ENCODE assay signal across 27 mouse cellular contexts in the genomic region with DNA sequence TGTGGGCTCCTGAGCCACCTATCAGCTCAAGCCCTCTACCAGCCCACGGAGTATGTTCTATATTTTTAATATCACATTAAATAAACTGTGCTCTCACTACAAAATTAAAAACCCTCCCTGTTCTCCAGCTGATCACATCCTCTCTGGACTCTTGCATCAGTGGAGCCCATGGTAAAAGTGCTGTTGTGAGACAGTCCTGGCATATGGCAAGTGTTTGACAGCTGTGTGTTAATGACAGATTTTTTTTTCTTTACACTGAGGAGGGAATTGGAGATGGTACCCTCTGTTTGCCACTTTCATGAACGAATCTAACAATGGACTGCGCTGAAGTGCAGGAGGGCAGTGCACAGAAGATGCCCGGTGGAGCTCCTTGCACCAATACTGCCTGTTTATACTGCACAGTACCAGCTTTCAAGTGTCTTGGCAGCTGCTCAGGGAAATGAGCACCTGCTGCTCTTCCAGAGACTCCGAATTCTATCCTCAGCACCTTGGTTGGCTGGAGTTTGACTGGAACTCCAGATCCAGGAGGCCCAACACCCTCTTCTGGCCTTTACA.
DNase-seq lines count a peak whose midpoint lies in the region; ATAC-seq and TF ChIP-seq lines count a peak whose summit lies in the region.
"Had no signal": no experiment of that assay in that cellular context is flagged by ENCODE, and none has a peak within 500 bp of the region (broad histone marks: within the 10 kb centered on the region; RNA-seq: fewer than 3 reads in every experiment).

No protein-coding gene starts in this region.

- 61% methylated on average over 5 of the region's 5 CpGs for WGBS in hindbrain, postnatal 0 days
- 65% methylated on average over 5 of the region's 5 CpGs for WGBS in hindbrain, embryonic 14.5 days
- 59% methylated on average over 5 of the region's 5 CpGs for WGBS in neural tube, embryonic 14.5 days
- 72% methylated on average over 5 of the region's 5 CpGs for WGBS in midbrain, postnatal 0 days

- no peak overlapping the region for H3K9ac ChIP-seq in hindbrain, postnatal 0 days (replicated peaks; ENCODE audit: low read length)
- no peak overlapping the region for H3K9ac ChIP-seq in hindbrain, embryonic 14.5 days
- H3K9ac ChIP-seq in neural tube, embryonic 14.5 days (replicated peaks; ENCODE audit: low read depth, low read length): no peak overlapping the region
- no peak overlapping the region for H3K9ac ChIP-seq in midbrain, postnatal 0 days (replicated peaks; ENCODE audit: low read length, poor library complexity, severe bottlenecking)
- H3K9ac ChIP-seq: embryonic facial prominence, embryonic 15.5 days; heart, embryonic 12.5 days; liver, embryonic 14.5 days had no signal

- no peaks in the 10 kb centered on the region for H3K9me3 ChIP-seq in hindbrain, postnatal 0 days (ENCODE audit: low read length)
- H3K9me3 ChIP-seq in hindbrain, embryonic 14.5 days (ENCODE audit: control insufficient read depth, low read length): no peaks in the 10 kb centered on the region
- H3K9me3 ChIP-seq in neural tube, embryonic 14.5 days (ENCODE audit: control insufficient read depth, low read length): no peaks in the 10 kb centered on the region
- H3K9me3 ChIP-seq in midbrain, postnatal 0 days (ENCODE audit: low read length): no peaks in the 10 kb centered on the region
- H3K9me3 ChIP-seq: embryonic facial prominence, embryonic 10.5 days; embryonic facial prominence, embryonic 15.5 days had no signal

- no peaks in the 10 kb centered on the region for H3K4me1 ChIP-seq in hindbrain, postnatal 0 days (ENCODE audit: insufficient read depth, low read length)
- H3K4me1 ChIP-seq in hindbrain, embryonic 14.5 days (replicated peaks; ENCODE audit: control insufficient read depth, insufficient read depth, low read length): 0 out of 2 replicates have a peak, but pooled peaks cover 4% of the 10 kb centered on the region
- H3K4me1 ChIP-seq in neural tube, embryonic 14.5 days (ENCODE audit: control insufficient read depth, insufficient read depth, low read length): peaks cover 2% of the 10 kb centered on the region; the same call in 1 of the 2 replicates
- H3K4me1 ChIP-seq in midbrain, postnatal 0 days (ENCODE audit: insufficient read depth, low read length): no peaks in the 10 kb centered on the region
- H3K4me1 ChIP-seq: embryonic facial prominence, embryonic 10.5 days; embryonic facial prominence, embryonic 15.5 days; heart, embryonic 12.5 days had no signal

- no peak overlapping the region for H3K27ac ChIP-seq in hindbrain, postnatal 0 days
- H3K27ac ChIP-seq in hindbrain, embryonic 14.5 days: no peak overlapping the region
- H3K27ac ChIP-seq in neural tube, embryonic 14.5 days (ENCODE audit: low read depth, low read length): no peak overlapping the region
- H3K27ac ChIP-seq in midbrain, postnatal 0 days (ENCODE audit: low read depth, low read length): no peak overlapping the region
- H3K27ac ChIP-seq: embryonic facial prominence, embryonic 10.5 days; embryonic facial prominence, embryonic 15.5 days; gastrocnemius, adult 2 months; liver, embryonic 14.5 days; macrophage had no signal

- no peaks in the 10 kb centered on the region for H3K36me3 ChIP-seq in hindbrain, postnatal 0 days (ENCODE audit: insufficient read depth, low read length)
- H3K36me3 ChIP-seq in hindbrain, embryonic 14.5 days (replicated peaks; ENCODE audit: control insufficient read depth, insufficient read depth): no peaks in the 10 kb centered on the region
- H3K36me3 ChIP-seq in neural tube, embryonic 14.5 days (ENCODE audit: control insufficient read depth, insufficient read depth, low read length): no peaks in the 10 kb centered on the region
- H3K36me3 ChIP-seq in midbrain, postnatal 0 days (ENCODE audit: insufficient read depth, low read length): no peaks in the 10 kb centered on the region
- H3K36me3 ChIP-seq: embryonic facial prominence, embryonic 10.5 days; embryonic facial prominence, embryonic 15.5 days; heart, embryonic 12.5 days had no signal

- no peak overlapping the region for H3K4me3 ChIP-seq in hindbrain, postnatal 0 days (ENCODE audit: low read length)
- no peak overlapping the region for H3K4me3 ChIP-seq in hindbrain, embryonic 14.5 days (replicated peaks; ENCODE audit: low read length)
- no peak overlapping the region for H3K4me3 ChIP-seq in neural tube, embryonic 14.5 days (ENCODE audit: low read depth, low read length)
- no peak overlapping the region for H3K4me3 ChIP-seq in midbrain, postnatal 0 days (ENCODE audit: low read depth, low read length)
- H3K4me3 ChIP-seq: embryonic facial prominence, embryonic 10.5 days; embryonic facial prominence, embryonic 15.5 days; gastrocnemius, adult 2 months; heart, embryonic 12.5 days had no signal

- TF ChIP-seq CTCF in hindbrain, postnatal 0 days (IDR thresholded peaks at IDR 0.05; ENCODE audit: low read depth): no peak
- no peak for TF ChIP-seq CTCF in midbrain, postnatal 0 days (IDR thresholded peaks at IDR 0.05)

- H3K4me2 ChIP-seq in hindbrain, postnatal 0 days (ENCODE audit: low read depth, low read length): no peak overlapping the region
- no peak overlapping the region for H3K4me2 ChIP-seq in hindbrain, embryonic 14.5 days (replicated peaks)
- no peak overlapping the region for H3K4me2 ChIP-seq in neural tube, embryonic 14.5 days (ENCODE audit: low read depth, low read length)
- no peak overlapping the region for H3K4me2 ChIP-seq in midbrain, postnatal 0 days (ENCODE audit: low read depth, low read length, poor library complexity, severe bottlenecking)
- H3K4me2 ChIP-seq: embryonic facial prominence, embryonic 15.5 days; heart, embryonic 12.5 days had no signal

- peak; percentile 8 to 23 for DNase-seq in cerebellum, postnatal 25 days
- DNase-seq in cerebellum, adult 11 months: no peak
- DNase-seq in hindbrain, postnatal 0 days (ENCODE audit: low spot score): peak; percentile 31
- DNase-seq in hindbrain, embryonic 14.5 days (ENCODE audit: low spot score): no peak
- DNase-seq in neural tube, embryonic 10.5 days (ENCODE audit: extremely low spot score, low spot score): no peak
- peak; percentile 10 for DNase-seq in midbrain, postnatal 0 days (ENCODE audit: low spot score)
- DNase-seq in urinary bladder, postnatal 36 days (ENCODE audit: low spot score in 2 of 2): no peak
- DNase-seq: adrenal gland, postnatal 14 days; cerebellum, adult 9-11 months; gastrocnemius, adult 2 months; gastrocnemius, postnatal 36 days; heart, adult 18-20 months; kidney, adult 11 months; kidney, postnatal 14 days; layer of hippocampus, adult 9-11 months; liver; lung, adult 2 months; lung, postnatal 10 days; thymus, adult 2 months; thymus, postnatal 36 days had no signal

- H3K27me3 ChIP-seq in hindbrain, postnatal 0 days (ENCODE audit: insufficient read depth, low read length): no peaks in the 10 kb centered on the region
- H3K27me3 ChIP-seq in hindbrain, embryonic 14.5 days (ENCODE audit: control insufficient read depth, insufficient read depth, low read length): no peaks in the 10 kb centered on the region
- H3K27me3 ChIP-seq in neural tube, embryonic 14.5 days (ENCODE audit: control insufficient read depth, insufficient read depth, low read length): no peaks in the 10 kb centered on the region
- no peaks in the 10 kb centered on the region for H3K27me3 ChIP-seq in midbrain, postnatal 0 days (ENCODE audit: insufficient read depth, low read length)
- H3K27me3 ChIP-seq: embryonic facial prominence, embryonic 15.5 days; heart, embryonic 12.5 days had no signal

- ATAC-seq in hindbrain, postnatal 0 days: 0 out of 2 replicates have a peak, but pooled peaks have one; percentile 27
- ATAC-seq in hindbrain, embryonic 14.5 days (ENCODE audit: low FRiP score): no peak
- ATAC-seq in neural tube, embryonic 14.5 days (ENCODE audit: low read depth): peak; percentile 75; the same call in 1 of the 2 replicates
- ATAC-seq in midbrain, postnatal 0 days (ENCODE audit: low FRiP score): no peak
- ATAC-seq: inflammation-experienced regulatory T-cells, adult 6 months had no signal

Comparison
In these comparisons a context has a peak if more than half of its experiments do, and no peak if none do; other contexts are left out.
1. DNase-seq: peak in cerebellum, postnatal 25 days (2 of 2), hindbrain, postnatal 0 days (single experiment) and midbrain, postnatal 0 days (single experiment); none in cerebellum, adult 11 months (single experiment), hindbrain, embryonic 14.5 days (single experiment), neural tube, embryonic 10.5 days (single experiment) and urinary bladder, postnatal 36 days (0 of 2).
2. ATAC-seq: peak in hindbrain, postnatal 0 days (single experiment) and neural tube, embryonic 14.5 days (single experiment); none in hindbrain, embryonic 14.5 days (single experiment) and midbrain, postnatal 0 days (single experiment).